Mouse (Mus musculus): ENCODE results near the gene F2r.

Gene F2r

DNA sequence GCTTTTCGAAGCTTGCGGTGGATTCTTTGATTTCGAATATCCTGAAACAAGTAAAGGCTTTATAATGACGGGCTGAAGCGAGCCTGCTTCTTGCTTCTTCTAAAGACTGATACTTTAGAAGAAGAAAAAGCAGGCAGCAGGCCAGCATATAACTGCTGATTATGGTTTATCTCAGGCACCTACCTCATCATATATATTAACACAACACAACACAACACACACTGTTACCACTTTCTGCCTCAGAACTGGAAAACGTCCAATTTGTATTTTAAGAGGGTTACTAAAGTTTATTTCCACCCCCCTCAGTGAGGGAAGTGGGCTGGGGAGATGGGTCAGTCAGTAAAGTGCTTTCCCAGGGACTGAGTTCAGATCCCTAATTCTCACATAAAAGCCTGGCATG is 13.9 kb upstream of the F2r start:
- in situ Hi-C loops (cut with MboI; ENCODE audit: unreplicated experiment in 2 of 2), result no loop called here

DNA sequence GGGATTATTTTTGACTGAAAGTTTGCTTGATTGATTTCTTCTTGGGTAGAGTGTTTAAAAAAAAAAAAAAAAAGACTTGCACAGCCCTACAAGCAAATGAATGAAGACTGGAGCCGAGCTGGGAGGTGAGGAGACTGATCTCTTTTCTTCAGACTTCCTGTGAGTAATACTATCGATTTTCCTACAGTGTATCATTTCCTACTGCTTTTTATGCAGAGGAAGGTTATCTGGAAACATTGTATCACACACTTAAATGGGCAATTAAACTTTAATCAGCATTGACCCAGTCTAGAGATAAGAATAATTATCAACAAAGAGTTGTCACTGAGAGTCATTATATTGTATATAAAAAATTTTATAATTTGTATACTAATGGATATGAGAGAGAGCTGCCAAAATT is 12.5 kb upstream of the F2r start:
- in situ Hi-C loops (cut with MboI; ENCODE audit: unreplicated experiment in 2 of 2), result no loop called here

DNA sequence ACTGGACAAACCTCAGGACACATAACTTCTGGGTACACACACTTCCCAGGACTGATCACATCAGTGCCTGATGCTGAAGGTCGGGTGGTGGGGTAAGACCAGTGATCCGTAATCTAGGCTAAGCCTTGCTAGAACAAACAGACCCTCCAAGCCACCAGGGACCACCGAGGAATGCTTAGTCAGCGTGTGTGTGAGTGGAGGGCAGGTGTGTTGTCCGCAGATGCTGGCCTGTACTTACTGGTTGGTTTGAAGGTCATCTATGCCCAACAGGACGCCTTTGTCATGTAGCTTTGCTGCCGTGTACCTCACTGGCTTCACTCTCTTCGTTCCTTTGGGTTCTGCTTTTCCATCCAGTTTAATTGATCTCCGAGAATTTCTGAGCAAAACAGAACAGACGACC is 11.5 kb upstream of the F2r start:
- in situ Hi-C loops (cut with MboI; ENCODE audit: unreplicated experiment in 2 of 2), result no loop called here

DNA sequence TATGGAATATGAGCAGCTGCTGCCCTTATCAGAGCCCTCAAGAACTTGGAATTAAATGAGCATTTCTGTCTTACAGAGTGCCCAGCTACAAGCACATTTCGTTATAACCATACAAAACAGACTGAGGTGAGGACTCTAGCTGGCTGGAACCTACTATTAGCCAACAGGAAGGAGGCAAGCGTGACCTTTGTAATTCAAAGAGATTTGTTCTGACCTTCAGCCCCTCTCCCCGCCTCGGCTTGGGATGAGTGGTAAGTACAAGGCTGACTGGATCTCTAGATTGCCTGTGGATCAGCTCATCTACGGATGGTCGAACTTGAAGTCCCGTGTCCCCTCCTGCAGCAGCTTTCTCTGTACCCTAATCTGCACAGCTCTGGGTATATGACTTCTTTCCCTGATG is 8.4 kb upstream of the F2r start:
- in situ Hi-C loops (cut with MboI; ENCODE audit: unreplicated experiment in 2 of 2), result no loop called here

DNA sequence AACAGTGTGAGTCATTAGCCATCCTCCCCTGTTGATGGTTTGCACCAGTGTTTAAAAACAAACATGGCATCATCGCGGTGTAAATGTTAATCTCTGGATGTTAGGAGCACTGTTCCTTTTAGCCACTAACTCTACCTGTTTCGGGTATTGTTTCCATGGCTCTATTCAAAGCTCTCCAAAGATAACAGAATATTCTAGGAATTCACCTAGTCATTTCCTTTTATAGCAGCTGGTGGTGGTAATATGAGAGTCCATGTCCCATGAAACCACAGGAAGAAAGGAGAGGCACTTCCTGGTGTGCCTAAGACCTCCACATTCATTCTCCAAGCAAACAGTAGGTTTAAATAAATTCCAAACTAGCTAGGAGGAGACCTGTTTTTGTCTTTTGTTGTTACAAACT is 4.8 kb upstream of the F2r start:
- in situ Hi-C loops (cut with MboI; ENCODE audit: unreplicated experiment in 2 of 2), result no loop called here

DNA sequence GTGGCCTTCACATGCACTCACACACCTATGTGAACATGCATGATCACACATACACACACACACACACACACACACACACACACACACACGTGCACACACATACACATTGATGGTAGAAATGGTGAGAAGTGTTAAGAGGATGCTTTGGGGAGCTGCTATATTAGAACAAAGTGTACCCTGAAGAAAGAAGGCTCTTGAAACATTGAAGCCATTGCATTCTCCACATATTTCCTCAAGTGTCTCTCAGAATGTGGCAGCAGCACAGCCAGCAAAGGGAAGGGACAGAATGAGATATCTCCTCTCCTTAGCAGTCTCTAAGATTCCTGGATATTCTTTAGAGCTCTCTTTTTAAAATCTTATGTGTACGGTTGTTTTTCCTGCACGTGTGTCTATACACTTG is 3.3 kb upstream of the F2r start:
- in situ Hi-C loops (cut with MboI; ENCODE audit: unreplicated experiment in 2 of 2), result no loop called here

DNA sequence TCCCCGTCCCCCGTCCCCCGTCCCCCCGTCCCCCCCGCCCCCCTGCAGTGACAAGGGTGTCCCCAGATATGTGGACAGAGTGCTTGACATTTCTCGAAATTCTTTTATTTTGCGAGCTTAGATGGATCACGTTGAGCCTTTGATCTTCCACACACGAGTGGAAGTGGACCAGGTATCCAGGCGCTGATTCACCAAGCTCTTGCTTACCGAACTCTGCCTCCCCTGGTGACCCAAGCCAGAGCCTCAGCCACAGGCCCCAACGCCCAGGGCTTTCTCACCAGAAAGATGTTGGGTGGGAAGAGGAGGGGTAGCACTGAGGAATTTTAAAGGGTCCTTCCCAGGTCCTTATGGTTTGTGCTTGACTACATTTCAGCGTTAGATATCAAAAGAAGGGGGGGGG is 572 bp upstream of the F2r start:
- in situ Hi-C loops (cut with MboI; ENCODE audit: unreplicated experiment in 2 of 2), result no loop called here

DNA sequence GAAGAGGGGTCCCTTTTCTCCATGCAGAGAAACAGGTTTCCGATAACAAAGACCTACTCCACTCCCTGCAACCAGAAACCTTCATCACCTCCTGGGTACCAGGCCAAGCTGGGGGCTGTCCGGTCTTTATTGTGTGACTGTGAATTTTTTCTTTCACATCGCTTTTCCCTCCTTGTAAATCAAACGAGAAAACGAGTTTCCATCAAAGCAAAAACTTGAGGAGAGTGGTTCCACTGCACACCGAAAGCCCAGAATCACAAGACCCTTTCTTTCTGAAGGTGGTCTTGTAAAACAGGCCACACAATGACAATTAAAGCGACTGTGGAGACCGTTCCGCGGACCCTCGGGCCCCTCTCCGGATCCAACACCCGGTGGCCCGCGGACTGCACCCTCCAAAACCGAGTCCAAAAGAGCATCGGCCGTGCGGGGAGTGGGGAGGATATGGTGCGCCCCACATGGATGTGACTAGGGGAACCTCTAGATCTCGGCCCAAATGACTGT is 566 bp downstream of the F2r start:
- in situ Hi-C loops (cut with MboI; ENCODE audit: unreplicated experiment in 2 of 2), result no loop called here

DNA sequence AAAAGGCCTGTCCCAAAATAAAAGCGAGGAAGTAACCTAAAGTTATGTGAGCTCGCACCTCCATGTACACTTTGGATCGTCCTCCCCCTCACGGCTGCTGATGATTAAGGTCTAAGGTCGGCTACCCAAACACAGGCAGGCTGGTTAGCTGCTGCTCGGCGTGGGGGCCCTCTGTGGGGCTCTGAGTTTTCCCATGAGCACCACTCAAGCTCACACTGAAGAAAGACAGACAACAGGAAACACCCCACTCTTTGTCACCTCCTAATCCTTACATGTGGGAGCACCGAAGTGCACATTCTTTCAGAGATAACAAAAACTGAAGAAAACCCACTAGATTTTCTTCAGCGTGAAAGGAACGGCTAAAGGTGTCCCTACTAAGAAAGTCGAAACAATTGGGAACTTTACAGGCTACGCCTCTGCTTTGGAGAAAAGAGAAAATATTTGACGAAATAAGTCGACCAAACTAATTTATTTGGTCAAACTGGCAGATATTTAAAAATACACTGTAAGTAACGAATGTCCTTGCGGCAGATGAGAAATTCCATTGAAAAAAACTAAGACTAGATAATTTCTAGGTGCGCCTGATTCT is 1.1 kb downstream of the F2r start:
- in situ Hi-C loops (cut with MboI; ENCODE audit: unreplicated experiment in 2 of 2), result no loop called here

- in situ Hi-C loops (cut with MboI; ENCODE audit: unreplicated experiment in 2 of 2), result no loop called here
Measured at GRCm38 (mm10) chr13:95616512-95616911, 1.8 kb downstream of the F2r start.

DNA sequence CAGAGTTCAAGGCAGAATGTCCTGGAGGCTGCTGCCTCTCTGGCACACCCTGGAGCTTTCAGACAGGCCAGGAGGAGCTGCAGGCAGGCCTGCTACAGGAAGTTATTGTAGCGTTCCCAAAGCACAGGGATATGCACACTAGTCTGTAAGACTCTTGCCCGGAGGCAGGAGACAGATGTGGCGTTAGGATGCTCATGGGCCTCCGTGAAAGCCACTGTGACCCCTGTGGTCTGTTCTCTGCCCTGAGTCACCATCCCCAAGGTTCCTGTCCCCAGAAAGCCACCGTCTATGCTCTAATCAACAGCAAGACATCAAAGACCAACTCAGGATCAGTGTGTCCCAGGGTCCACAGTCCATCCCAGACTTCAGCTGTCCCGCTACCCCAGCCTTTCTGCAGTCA is 3.5 kb downstream of the F2r start:
- in situ Hi-C loops (cut with MboI; ENCODE audit: unreplicated experiment in 2 of 2), result no loop called here

GRCm38 (mm10) chr13:95612243-95612642 is 6.0 kb downstream of the F2r start:
- in situ Hi-C loops (cut with MboI; ENCODE audit: unreplicated experiment in 2 of 2), result no loop called here

DNA sequence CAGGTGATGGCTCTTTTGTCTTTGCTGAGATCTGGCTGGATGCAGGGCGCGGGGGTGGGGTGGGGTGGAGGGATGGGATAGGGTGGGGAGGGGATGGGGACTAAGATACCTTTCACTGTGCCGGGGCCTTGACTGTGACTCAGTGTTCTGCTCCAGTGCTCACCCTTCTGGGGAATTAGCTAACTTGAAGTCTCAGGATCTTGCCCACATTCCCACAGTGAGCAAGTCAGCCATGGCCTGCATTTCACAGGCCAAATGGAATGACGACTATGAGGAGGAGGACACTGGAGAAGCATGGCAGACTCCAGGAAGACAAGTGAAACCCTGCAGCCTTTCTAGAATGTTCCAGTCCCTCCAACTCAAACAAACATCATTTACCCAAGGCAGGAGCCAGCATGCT is 6.5 kb downstream of the F2r start:
- in situ Hi-C loops (cut with MboI; ENCODE audit: unreplicated experiment in 2 of 2), result no loop called here

- in situ Hi-C loops (cut with MboI; ENCODE audit: unreplicated experiment in 2 of 2), result no loop called here
Measured at GRCm38 (mm10) chr13:95610786-95611562, 7.3 kb downstream of the F2r start.

DNA sequence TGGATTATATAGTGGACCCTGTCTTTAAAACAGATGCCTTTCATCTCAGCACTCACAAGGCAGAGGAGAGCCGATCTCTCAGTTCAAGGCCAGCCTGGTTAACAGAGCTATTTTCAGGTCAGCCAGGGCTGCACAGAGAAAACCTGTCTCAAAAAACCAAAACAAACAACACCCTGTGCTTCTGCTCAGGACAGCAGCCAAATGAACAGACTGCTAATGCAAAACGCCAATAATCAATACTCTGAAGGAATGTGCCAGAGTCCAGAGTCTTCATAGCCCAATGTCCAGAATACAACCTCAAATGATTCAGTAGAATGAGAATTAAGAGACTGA is 9.2 kb downstream of the F2r start:
- in situ Hi-C loops (cut with MboI; ENCODE audit: unreplicated experiment in 2 of 2), result no loop called here

- in situ Hi-C loops (cut with MboI; ENCODE audit: unreplicated experiment in 2 of 2), result no loop called here
Measured at GRCm38 (mm10) chr13:95608416-95609087, 9.7 kb downstream of the F2r start.

DNA sequence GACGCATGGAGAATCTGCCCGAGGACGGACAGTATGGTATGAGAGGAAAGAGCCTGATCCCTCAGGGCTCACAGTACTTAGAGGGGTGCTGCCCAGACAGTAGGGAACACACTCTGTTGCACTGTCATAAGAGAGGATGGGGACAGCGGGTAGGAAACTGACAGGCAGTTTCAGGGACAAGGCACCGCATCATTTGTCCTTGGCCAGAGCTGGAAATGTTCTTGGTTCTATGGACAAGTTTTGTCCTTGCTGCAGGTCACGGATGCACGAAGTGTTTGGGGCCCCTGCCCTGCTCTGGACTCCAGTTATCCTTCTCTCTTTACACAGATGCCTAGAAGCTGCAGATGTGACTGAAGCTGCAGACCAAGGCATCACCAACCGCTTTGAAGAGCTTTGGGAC is 11.3 kb downstream of the F2r start:
- in situ Hi-C loops (cut with MboI; ENCODE audit: unreplicated experiment in 2 of 2), result no loop called here

- in situ Hi-C loops (cut with MboI; ENCODE audit: unreplicated experiment in 2 of 2), result no loop called here
Measured at GRCm38 (mm10) chr13:95604288-95604687, 14.0 kb downstream of the F2r start.

DNA sequence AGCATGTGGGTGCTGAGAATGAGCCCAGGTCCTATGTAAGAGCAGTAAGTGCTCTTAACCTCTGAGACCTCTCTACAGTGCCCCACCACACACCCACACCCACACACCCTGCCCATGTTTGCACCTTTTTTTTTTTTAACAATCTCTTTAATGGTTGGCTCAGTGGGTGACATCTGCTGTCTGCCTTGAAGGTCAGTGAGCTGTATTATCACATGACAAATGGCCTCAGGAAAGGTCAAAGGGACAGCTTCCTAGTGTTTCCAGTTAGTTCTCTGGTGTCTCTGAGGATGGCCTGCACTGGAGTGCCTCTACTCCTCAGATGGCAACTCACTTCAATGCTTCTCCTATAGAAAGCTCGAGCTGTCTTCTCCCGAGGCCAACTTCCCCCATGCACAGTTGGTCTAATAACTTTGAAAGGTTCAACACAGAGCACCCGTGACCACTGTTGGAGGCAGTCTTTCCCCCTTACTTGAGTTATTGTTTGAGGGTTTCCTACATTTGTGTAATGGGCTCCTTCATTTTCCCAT is 18.4 kb downstream of the F2r start:
- in situ Hi-C loops (cut with MboI; ENCODE audit: unreplicated experiment in 2 of 2), result no loop called here

DNA sequence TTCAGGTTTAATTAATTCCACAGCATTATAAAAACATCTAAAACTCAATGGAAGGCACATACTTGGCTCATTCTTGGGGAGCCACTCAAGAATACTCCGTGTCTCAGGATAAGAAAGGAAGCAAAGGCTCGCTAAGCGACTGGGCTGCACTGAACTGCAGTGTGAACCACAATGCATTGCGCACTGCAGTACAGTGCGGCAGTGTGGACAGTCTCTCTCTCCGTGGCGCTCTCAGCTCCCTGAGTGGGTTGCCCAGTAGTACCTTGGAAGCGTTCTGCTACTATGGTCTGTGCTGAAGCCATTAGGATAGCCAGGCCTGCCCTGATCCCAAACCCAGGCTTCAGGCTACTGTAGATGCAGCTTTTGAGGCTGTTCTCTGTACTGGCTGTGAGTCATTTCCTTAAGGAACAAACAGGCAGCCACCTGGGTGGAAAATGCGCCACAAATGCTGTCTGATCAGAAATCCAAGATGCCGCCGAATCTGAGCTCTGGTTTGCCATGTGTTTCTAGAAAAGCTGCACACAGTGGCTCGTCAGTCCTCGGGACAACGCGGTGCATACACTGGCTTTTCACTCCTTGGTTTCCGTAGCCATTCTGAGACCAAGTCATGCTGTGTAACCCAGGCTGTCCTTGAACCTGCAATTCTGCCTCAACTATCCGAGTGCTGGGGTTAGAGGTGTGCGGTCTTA is 19.9 kb downstream of the F2r start:
- in situ Hi-C loops (cut with MboI; ENCODE audit: unreplicated experiment in 2 of 2), result no loop called here

DNA sequence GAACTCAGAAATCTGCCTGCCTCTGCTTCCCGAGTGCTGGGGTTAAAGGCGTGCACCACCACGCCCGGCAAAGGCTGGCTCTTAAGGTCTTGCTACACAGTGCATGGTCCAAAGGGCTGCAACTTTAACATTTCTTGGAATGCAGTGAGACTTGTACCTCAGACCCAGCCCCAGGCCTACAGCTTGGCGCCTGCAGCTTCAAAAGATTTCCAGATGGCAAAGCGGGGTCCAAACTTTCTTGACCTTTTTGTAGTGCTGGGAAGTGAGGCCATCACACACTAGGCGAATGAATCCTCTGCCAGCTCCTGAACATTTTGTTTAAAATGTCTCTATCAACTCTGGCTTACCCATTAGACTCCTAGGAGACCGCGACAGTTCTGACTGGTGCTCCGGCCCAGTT is 20.7 kb downstream of the F2r start:
- in situ Hi-C loops (cut with MboI; ENCODE audit: unreplicated experiment in 2 of 2), result no loop called here

All from v-Abl transformed pro-B cells (cell line).